Mouse (Mus musculus) CH12.LX (cell line): ENCODE data around the gene Mboat1. TPM values are rescaled to one million over a fixed set of nuclear protein-coding genes. Genes with fewer than 3 reads are reported as not detected.

Experiments used
- DNase-seq: peaks from one replicate; pipeline ENCODE4 v3.0.0-alpha.2; 2013; ENCODE audit errors: extremely low read depth
- H3K27ac ChIP-seq: 2 replicates; pipeline ENCODE4 v1.5.1; 2012; ENCODE audit warnings: low read depth, mild to moderate bottlenecking, control low read depth, moderate library complexity; ENCODE audit not compliant: insufficient read depth
- H3K27me3 ChIP-seq: replicated peaks from 2 replicates; pipeline ENCODE3; 2012; ENCODE audit warnings: inconsistent platforms
- H3K36me3 ChIP-seq, 2 experiments: replicated peaks in 1 of 2; 2 replicates each; pipeline versions ENCODE3 to v1.6.1; 2012; ENCODE audit warnings: inconsistent platforms in 1 of 2, low read length in 1 of 2, mild to moderate bottlenecking in 1 of 2, mixed read lengths in 1 of 2, moderate library complexity in 1 of 2; ENCODE audit not compliant: control insufficient read depth in 1 of 2, insufficient read depth in 1 of 2
- H3K4me1 ChIP-seq, 2 experiments: 2 replicates each; pipeline ENCODE4 v1.6.1; 2012; ENCODE audit warnings: inconsistent platforms in 1 of 2, moderate library complexity in 1 of 2; ENCODE audit not compliant: insufficient read depth in 2 of 2, control insufficient read depth in 1 of 2
- H3K4me2 ChIP-seq: 2 replicates; pipeline ENCODE4 v1.6.1; 2012; ENCODE audit warnings: low read depth, mild to moderate bottlenecking, control low read depth; ENCODE audit not compliant: poor library complexity, insufficient read depth, severe bottlenecking
- H3K4me3 ChIP-seq, 3 experiments: fragments of 150-350 bp in 1 of 3; sonication (generic) in 1 of 3; replicated peaks in 1 of 3; 2 replicates each; pipeline versions ENCODE3 to v1.5.1; 2011 to 2012; ENCODE audit warnings: low read depth in 2 of 3, low read length in 2 of 3, mild to moderate bottlenecking in 2 of 3, moderate library complexity in 2 of 3, control low read depth in 1 of 3, improper control_type of control experiment in 1 of 3, inconsistent platforms in 1 of 3, mixed read lengths in 1 of 3; ENCODE audit not compliant: poor library complexity in 1 of 3
- H3K79me2 ChIP-seq: replicated peaks from 2 replicates; pipeline ENCODE4 v1.6.1; 2012; ENCODE audit warnings: mild to moderate bottlenecking, moderate library complexity; ENCODE audit not compliant: control insufficient read depth, poor library complexity, insufficient read depth, severe bottlenecking; ENCODE audit errors: extremely low read depth
- H3K9ac ChIP-seq: 2 replicates; pipeline ENCODE4 v1.6.1; 2012; ENCODE audit warnings: low read depth, mild to moderate bottlenecking, control low read depth, moderate library complexity; ENCODE audit not compliant: insufficient read depth
- H3K9me3 ChIP-seq: replicated peaks from 2 replicates; pipeline ENCODE3; 2012; ENCODE audit warnings: low read length, inconsistent platforms, mixed read lengths
- BHLHE40 ChIP-seq: IDR thresholded peaks from 2 replicates; pipeline ENCODE4 v1.6.1; 2011; ENCODE audit warnings: mild to moderate bottlenecking, low read depth, low read length, improper control_type of control experiment
- CHD1 ChIP-seq: IDR thresholded peaks from 2 replicates; pipeline ENCODE4 v1.6.1; 2012; ENCODE audit warnings: low read depth, low read length, improper control_type of control experiment, inconsistent platforms
- CTCF ChIP-seq, 2 experiments: IDR thresholded peaks in 1 of 2; conservative IDR thresholded peaks in 1 of 2; 2 replicates each; pipeline ENCODE4 v1.5.1; 2011 to 2012; ENCODE audit warnings: low read depth in 2 of 2, low read length in 2 of 2, improper control_type of control experiment in 1 of 2, inconsistent platforms in 1 of 2, mild to moderate bottlenecking in 1 of 2, moderate library complexity in 1 of 2
- E2F4 ChIP-seq: IDR thresholded peaks from 2 replicates; pipeline ENCODE4 v1.6.1; 2011; ENCODE audit warnings: low read depth, low read length, improper control_type of control experiment; ENCODE audit not compliant: insufficient replicate concordance
- EP300 ChIP-seq: IDR thresholded peaks from 2 replicates; pipeline ENCODE4 v1.6.1; 2011; ENCODE audit warnings: low read length, improper control_type of control experiment
- ETS1 ChIP-seq: conservative IDR thresholded peaks from 2 replicates; pipeline ENCODE4 v1.6.1; 2012; ENCODE audit warnings: low read depth, mild to moderate bottlenecking, inconsistent platforms, low read length, improper control_type of control experiment, moderate library complexity
- HCFC1 ChIP-seq: IDR thresholded peaks from 2 replicates; pipeline ENCODE4 v1.6.1; 2012; ENCODE audit warnings: low read depth, mild to moderate bottlenecking, inconsistent platforms, low read length, improper control_type of control experiment
- KAT2A ChIP-seq: IDR thresholded peaks from 2 replicates; pipeline ENCODE4 v1.6.1; 2012; ENCODE audit warnings: low read length, improper control_type of control experiment, inconsistent platforms; ENCODE audit not compliant: insufficient replicate concordance
- MEF2A ChIP-seq: IDR thresholded peaks from 2 replicates; pipeline ENCODE4 v1.6.1; 2014; ENCODE audit warnings: low read depth, mild to moderate bottlenecking, inconsistent platforms, low read length, improper control_type of control experiment, borderline replicate concordance
- MYC ChIP-seq: IDR thresholded peaks from 2 replicates; pipeline ENCODE4 v1.6.1; 2011; ENCODE audit warnings: low read depth, mild to moderate bottlenecking, improper control_type of control experiment, low read length
- NELFE ChIP-seq: IDR thresholded peaks from 2 replicates; pipeline ENCODE4 v1.6.1; 2011; ENCODE audit warnings: low read depth, low read length, improper control_type of control experiment
- NRF1 ChIP-seq: IDR thresholded peaks from 2 replicates; pipeline ENCODE4 v1.6.1; 2014; ENCODE audit warnings: low read depth, mild to moderate bottlenecking, inconsistent platforms, low read length, improper control_type of control experiment, moderate library complexity
- PAX5 ChIP-seq: IDR thresholded peaks from 2 replicates; pipeline ENCODE4 v1.6.1; 2012; ENCODE audit warnings: low read length, inconsistent platforms, mixed read lengths
- POLR2AphosphoS2 ChIP-seq: IDR thresholded peaks from 2 replicates; pipeline ENCODE4 v1.6.1; 2011; ENCODE audit warnings: low read depth, low read length, improper control_type of control experiment
- RAD21 ChIP-seq: IDR thresholded peaks from 2 replicates; pipeline ENCODE4 v1.6.1; 2011; ENCODE audit warnings: low read depth, mild to moderate bottlenecking, low read length, improper control_type of control experiment, moderate library complexity
- SMC3 ChIP-seq: IDR thresholded peaks from 2 replicates; pipeline ENCODE4 v1.6.1; 2011; ENCODE audit warnings: low read depth, low read length, improper control_type of control experiment
- UBTF ChIP-seq: IDR thresholded peaks from 2 replicates; pipeline ENCODE4 v1.6.1; 2012; ENCODE audit warnings: low read depth, mild to moderate bottlenecking, inconsistent platforms, low read length, improper control_type of control experiment, moderate library complexity
- USF1 ChIP-seq: IDR thresholded peaks from 2 replicates; pipeline ENCODE4 v1.6.1; 2014; ENCODE audit warnings: low read depth, mild to moderate bottlenecking, inconsistent platforms, low read length, improper control_type of control experiment
- ZC3H11A ChIP-seq: IDR thresholded peaks from 2 replicates; pipeline ENCODE4 v1.6.1; 2012; ENCODE audit warnings: low read depth, mild to moderate bottlenecking, inconsistent platforms, low read length, improper control_type of control experiment
- ZMIZ1 ChIP-seq: IDR thresholded peaks from 2 replicates; pipeline ENCODE4 v1.6.1; 2012; ENCODE audit warnings: low read depth, mild to moderate bottlenecking, inconsistent platforms, low read length, improper control_type of control experiment
- ZNF384 ChIP-seq: IDR thresholded peaks from 2 replicates; pipeline ENCODE4 v1.6.1; 2012; ENCODE audit warnings: low read depth, low read length, improper control_type of control experiment, inconsistent platforms
- dilution Hi-C: fragments of 300-500 bp; cut with MboI; formaldehyde crosslinking; loops from 2 replicates; pipeline ENCODE4 v1.14.3; 2020; ENCODE audit warnings: low sequenced_read_pairs; ENCODE audit not compliant: extremely low pct_unique_long_range_greater_than_20kb, extremely low pct_ligation_motif_present
- in situ Hi-C: fragments of 300-500 bp; cut with MboI; formaldehyde crosslinking; loops from 3 replicates; pipeline ENCODE4 v1.14.3; 2019; ENCODE audit warnings: low sequenced_read_pairs, low pct_ligation_motif_present, low pct_unique_long_range_greater_than_20kb, mixed read lengths
- polyA plus RNA-seq: library from polyadenylated mRNA; unstranded; fragments of >175 nt; gene quantifications from 2 replicates; pipeline ENCODE4 v1.2.1, GENCODE M21; 2012; ENCODE audit warnings: low read depth; ENCODE audit not compliant: insufficient read length
- total RNA-seq, 2 experiments: library from RNA; depleted of rRNA; stranded (reverse); fragments of 300-350 nt in 1 of 2; fragments of >200 nt in 1 of 2; gene quantifications; 2 replicates each; pipeline ENCODE4 v1.2.3; 2012 to 2014

Gene Mboat1
- total and polyA plus RNA-seq, 3 experiments = 0.53 to 3.3 (median 0.63) TPM

GRCm38 (mm10) chr13:30163521-30163920, 27.2 kb downstream of the Mboat1 start:
- Histone ChIP-seq H3K79me2 (no peaks in the 10 kb centered on the region), H3K4me1 (peaks cover 0 to 4% of the 10 kb centered on the region in 2 experiments; a peak in 2 of 4 replicates), H3K4me2 (no peak overlapping the region), H3K27ac (no peak overlapping the region), H3K36me3 (no peaks in the 10 kb centered on the region), H3K9ac (no peak overlapping the region), H3K9me3 (peaks cover 3% of the 10 kb centered on the region), H3K27me3 (no peaks in the 10 kb centered on the region), H3K4me3 (no peak overlapping the region)
- no peak for TF ChIP-seq HCFC1
- no peak for TF ChIP-seq USF1
- no peak for TF ChIP-seq SMC3
- no peak for TF ChIP-seq UBTF
- TF ChIP-seq PAX5 = no peak
- no peak for TF ChIP-seq ZNF384
- TF ChIP-seq MYC = no peak
- TF ChIP-seq MEF2A = no peak
- TF ChIP-seq ETS1 = no peak
- no peak for TF ChIP-seq POLR2AphosphoS2
- TF ChIP-seq ZC3H11A = no peak
- dilution Hi-C loops = no loop called here
- DNase-seq = no peak
- in situ Hi-C loops = no loop called here

GRCm38 (mm10) chr13:30166138-30167090, 30.1 kb downstream of the Mboat1 start:
- DNase-seq = no peak
- H3K4me2 ChIP-seq = no peak overlapping the region
- in situ Hi-C loops (no loop called here), dilution Hi-C loops (no loop called here)
- H3K9me3 ChIP-seq = peaks cover 3% of the 10 kb centered on the region
- peaks cover 4 to 6% of the 10 kb centered on the region in 2 experiments; a peak in 3 of 4 replicates for H3K4me1 ChIP-seq
- H3K79me2 ChIP-seq = no peaks in the 10 kb centered on the region
- no peak overlapping the region for H3K9ac ChIP-seq
- H3K4me3 ChIP-seq = no peak overlapping the region
- TF ChIP-seq EP300 (no peak), RAD21 (no peak), E2F4 (no peak), CTCF (conservative IDR thresholded peaks at IDR 0.05 in 1 of 2, IDR thresholded peaks at IDR 0.05 in 1 of 2; ENCODE audit: low read depth in 2 of 2, low read length in 2 of 2) (no peak), NELFE (no peak), ZMIZ1 (no peak), KAT2A (no peak), BHLHE40 (no peak), CHD1 (no peak), NRF1 (no peak), ETS1 (no peak)
- no peak overlapping the region for H3K27ac ChIP-seq
- H3K27me3 ChIP-seq = no peaks in the 10 kb centered on the region
- no peaks in the 10 kb centered on the region for H3K36me3 ChIP-seq
